Mouse (Mus musculus) T-helper 2 cell (primary cell): ENCODE measurements around the gene Hadh.

Experiments
- in situ Hi-C: fragments of 300-600 bp; cut with MboI, MseI; formaldehyde crosslinking; loops from one replicate; pipeline ENCODE4 v1.15.1; 2025; ENCODE audit warnings: high pct_unique_total_duplicates

Gene Hadh

GRCm38 (mm10) chr3:131228083-131228482 lies 43.8 kb downstream of the Hadh start:
- in situ Hi-C loops: loop anchor here (5.0 kb wide), 1 partner anchor 476 kb away; no protein-coding TSS in a partner anchor

GRCm38 (mm10) chr3:131218636-131219390 lies 53.1 kb downstream of the Hadh start:
- in situ Hi-C loops: no loop called here

GRCm38 (mm10) chr3:131214841-131215240 lies 57.1 kb downstream of the Hadh start:
- in situ Hi-C loops: no loop called here

- in situ Hi-C loops: no loop called here
Observed at GRCm38 (mm10) chr3:131214060-131214658, 57.7 kb downstream of the Hadh start.

GRCm38 (mm10) chr3:131212200-131212599 lies 59.7 kb downstream of the Hadh start:
- in situ Hi-C loops: no loop called here

- in situ Hi-C loops: loop anchor here (5.0 kb wide), 1 partner anchor 91 kb away; no protein-coding TSS in a partner anchor
Observed at GRCm38 (mm10) chr3:131208265-131208891, 63.5 kb downstream of the Hadh start.

GRCm38 (mm10) chr3:131207846-131208245 lies 64.1 kb downstream of the Hadh start:
- in situ Hi-C loops: loop anchor here (5.0 kb wide), 1 partner anchor 91 kb away; no protein-coding TSS in a partner anchor

- in situ Hi-C loops: no loop called here
Observed at GRCm38 (mm10) chr3:131202311-131202710, 69.6 kb downstream of the Hadh start.

GRCm38 (mm10) chr3:131199590-131200288 lies 72.2 kb downstream of the Hadh start:
- in situ Hi-C loops: no loop called here

GRCm38 (mm10) chr3:131198991-131199390 lies 72.9 kb downstream of the Hadh start:
- in situ Hi-C loops: no loop called here

GRCm38 (mm10) chr3:131196507-131197019 lies 75.3 kb downstream of the Hadh start:
- in situ Hi-C loops: no loop called here

GRCm38 (mm10) chr3:131196050-131196449 lies 75.9 kb downstream of the Hadh start:
- in situ Hi-C loops: no loop called here

- in situ Hi-C loops: no loop called here
Observed at GRCm38 (mm10) chr3:131191454-131191853, 80.4 kb downstream of the Hadh start.

- in situ Hi-C loops: no loop called here
Observed at GRCm38 (mm10) chr3:131190671-131191367, 81.1 kb downstream of the Hadh start.

GRCm38 (mm10) chr3:131190239-131190638 lies 81.7 kb downstream of the Hadh start:
- in situ Hi-C loops: no loop called here

GRCm38 (mm10) chr3:131186193-131186592 lies 85.7 kb downstream of the Hadh start:
- in situ Hi-C loops: no loop called here
